Mouse (Mus musculus) 416B (cell line): ENCODE measurements at regions not wholly inside any gene's neighbourhood (a gene's known extent, or its start where the extent isn't known, plus 50 kb on each side); places are given as distances from the start of the nearest gene placed in this dataset.

Source experiments
- DNase-seq: peaks from one replicate; pipeline ENCODE4 v3.0.0; 2011; ENCODE audit warnings: low read depth

DNA sequence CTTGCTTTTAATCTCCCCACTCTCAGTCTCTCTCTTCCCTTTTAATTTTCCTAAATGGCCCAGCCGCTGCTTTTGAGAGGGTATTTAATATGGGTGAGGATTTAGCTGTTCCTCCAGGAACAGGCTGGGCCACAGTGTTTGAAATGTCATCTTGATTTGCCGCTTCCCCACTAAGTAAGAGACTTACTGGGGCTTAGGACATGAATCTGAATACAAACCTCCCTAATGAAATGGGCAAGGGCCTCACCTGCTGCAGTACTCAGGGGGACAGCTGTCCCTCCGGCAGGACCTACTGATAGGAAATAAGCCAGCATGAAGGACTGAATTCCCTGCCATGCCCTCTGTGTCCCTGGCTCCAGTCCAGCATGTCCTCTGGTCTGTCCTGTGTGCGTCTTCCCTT, 50.6 kb upstream of the Prr23a1 start:
- DNase-seq: no peak

DNA sequence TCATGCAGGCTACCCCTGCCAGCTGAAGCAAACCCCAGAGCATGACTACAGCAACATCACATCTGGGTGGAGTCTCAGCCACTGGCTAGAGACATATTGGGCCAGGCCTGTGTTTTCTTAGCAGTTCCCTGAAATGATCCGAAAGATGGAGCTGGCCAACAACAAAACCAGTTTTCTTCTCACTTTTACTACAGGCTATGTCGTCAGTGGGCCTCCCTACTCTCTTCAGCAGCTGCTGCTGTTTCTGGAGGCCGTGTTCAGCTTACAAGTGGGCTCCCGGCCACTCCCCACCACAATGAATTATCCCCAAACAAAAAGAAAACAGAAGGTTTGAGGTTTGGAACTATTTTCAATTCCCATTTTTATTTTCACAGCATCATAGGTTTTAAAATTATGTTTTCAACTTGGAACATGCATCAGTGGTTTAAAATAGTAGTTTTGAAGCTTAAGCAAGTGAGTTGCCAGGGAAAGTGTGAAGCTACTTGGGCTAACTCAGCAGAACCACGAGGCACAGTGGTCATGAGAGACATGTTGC, 68.6 kb upstream of the Prr23a1 start:
- no peak for DNase-seq

DNA sequence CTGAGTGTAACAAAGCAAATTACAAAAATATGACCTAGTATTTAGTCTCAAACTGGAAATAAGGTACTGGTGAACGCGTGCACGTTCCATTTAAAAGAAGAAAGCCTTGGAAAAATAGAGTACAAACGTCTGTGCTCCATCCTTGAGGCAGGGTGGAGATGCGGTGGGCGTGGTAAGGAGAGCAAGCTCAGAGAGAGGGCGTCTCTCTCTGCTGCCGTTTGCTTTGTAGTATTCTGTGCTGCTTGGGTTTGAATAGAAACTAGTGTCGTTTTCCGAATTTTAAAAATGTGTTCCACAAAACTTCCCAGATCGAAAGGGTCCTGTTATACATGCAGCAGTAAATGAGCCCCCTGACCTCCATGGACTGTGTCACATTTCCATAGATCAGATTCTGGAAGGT, 69.1 kb upstream of the Prr23a1 start:
- DNase-seq: no peak

DNA sequence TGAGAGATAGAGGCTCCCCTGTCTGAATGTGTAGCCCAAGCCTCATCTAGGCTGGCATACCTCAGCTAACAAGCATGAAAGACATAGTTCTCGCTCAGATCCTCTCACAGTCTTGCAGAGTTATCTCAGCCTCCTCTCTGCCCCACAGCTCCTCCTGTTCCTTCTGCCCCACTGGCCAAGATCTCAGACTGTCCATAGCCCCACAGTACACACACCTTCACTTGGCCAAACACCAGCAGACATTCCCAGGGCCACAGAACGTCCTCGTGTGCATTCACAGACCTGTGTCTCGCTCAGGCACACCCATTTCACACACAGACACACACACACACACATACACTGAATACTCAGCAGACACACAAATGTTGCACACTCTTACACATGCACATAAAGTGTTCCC, 87.5 kb upstream of the Prr23a1 start:
- DNase-seq: no peak

DNA sequence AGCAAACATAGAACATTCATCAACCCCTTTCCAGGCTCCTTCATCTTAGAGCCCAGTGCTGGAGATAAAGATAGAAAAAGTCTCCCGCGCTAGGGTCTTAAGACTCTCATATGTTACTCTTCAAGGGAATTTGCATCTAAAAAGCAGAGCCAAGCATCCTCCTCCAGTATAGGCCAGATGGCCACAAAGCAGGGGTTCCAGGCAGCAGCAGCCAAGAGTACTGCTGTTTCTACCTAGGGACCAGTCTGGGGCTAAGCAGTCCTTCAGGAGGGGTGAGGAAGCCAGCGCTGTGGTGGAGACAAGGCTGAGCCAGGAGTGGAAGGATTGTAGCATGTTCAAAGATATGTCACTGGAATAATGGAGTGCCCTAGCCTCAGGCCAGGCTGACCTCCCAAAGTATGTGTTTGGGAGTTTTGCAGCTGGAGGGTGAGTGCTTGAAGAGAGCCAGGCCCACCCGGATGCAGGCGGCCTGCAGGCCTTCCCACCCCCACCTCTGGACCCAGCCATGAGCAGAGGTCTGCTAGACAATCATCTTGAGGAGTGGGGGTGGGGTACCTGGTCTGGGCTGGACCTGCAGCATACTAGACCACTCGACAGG, 88.8 kb upstream of the Prr23a1 start:
- no peak for DNase-seq

DNA sequence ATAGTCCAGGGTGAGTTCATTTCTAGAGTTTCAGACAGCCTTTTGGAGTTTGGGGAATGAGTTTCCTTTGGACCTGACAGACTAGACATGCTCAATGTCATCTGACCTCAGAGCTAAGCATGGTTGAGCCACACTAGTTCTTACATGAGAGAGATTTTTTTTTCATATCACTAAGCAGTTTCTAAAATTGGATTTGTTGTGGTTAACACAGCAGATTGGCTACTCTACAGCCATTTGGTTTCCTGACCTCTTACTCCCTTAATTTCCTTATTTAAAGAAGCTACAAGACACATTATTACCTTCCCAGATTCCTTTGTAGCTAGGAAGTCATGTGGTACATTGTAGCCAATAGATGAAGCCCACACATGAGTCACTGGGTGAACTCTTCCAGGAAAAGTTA, 98.5 kb upstream of the Prr23a1 start:
- peak; percentile 41 for DNase-seq

DNA sequence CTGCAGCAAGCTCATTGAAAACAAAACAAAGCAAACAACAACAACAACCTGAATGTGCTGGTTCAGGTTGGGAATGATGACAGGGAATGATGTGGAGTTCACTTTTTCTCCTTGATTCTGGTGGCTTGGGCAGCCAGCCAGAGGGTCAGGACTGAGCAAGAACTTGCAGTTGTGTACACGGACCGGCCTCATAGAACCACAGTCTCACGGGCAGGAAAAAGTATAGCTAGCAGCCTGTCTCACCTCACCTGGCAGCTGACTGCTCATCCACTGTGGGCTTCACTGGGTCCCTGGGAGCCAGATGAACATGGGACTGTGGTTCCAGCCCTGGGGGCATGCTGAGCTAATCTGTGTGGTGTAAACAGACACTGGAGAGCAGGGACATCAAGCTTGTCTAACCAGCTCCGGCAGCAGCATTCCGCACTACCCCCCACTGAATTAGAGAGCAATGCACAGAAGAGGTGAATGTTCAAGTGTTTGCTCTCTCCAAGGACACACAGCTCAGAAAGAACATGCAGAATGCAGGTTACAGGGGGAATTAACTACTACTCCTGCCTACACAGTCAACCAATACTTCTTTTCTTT, 114.9 kb upstream of the Prr23a1 start:
- no peak for DNase-seq

DNA sequence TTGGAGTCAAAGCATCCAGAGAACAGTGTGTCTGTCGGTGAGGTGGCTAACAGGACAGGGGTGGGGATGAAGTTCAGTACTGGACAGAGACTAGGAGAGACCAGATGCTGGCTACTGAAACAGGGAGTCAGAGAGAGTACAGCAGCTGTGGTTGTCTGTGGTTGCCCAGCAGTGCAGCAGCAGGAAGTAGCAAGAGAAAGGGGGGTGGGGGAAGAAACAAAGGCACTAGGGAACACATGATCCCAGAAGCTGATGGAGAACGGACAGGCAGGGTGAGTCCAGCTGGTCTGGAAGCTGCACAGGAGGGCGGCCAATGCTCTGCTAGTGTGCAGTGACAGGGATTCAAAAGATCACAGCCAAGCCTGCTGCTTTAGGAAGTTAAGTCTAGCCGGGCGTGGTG, 115.7 kb upstream of the Prr23a1 start:
- DNase-seq: peak; percentile 13

DNA sequence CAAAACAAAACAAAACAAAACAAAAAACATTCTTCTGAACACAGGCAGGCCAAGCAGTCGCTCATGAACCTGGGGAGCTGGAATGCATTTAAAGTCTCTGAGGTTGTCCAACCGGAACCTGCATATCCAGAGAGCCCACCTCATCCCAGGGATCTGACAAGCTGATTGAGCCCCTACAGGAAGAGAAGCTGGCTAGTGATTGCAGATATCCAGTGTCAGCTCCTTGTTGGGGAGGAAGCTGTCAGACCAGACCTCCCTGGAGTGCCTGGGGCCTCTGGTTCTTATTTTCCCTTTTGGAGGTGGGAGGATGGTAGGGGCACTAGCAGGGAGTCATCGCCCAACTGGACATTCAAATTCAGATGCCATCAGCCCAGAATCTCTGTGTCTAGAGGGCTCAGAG, 119.4 kb upstream of the Prr23a1 start:
- DNase-seq: no peak

DNA sequence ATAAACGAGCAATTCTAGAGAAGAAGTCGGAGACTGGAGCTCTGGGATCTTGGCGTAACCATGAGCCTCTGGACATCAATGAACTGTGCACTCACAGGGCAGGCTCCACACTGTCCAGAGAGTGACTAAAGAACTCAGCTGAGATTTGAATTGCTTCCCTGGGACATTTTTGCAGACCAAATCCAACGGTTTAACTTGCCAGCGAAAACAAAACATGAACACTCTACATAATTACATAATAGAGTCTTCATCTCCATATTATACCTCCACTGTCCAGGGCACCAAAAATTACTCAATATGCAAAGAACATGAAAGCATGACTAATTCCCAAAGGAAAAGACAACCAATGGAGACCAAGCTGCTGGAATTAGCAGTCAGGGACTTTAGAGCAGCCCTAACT, 119.9 kb upstream of the Mrps22 start:
- DNase-seq: no peak

DNA sequence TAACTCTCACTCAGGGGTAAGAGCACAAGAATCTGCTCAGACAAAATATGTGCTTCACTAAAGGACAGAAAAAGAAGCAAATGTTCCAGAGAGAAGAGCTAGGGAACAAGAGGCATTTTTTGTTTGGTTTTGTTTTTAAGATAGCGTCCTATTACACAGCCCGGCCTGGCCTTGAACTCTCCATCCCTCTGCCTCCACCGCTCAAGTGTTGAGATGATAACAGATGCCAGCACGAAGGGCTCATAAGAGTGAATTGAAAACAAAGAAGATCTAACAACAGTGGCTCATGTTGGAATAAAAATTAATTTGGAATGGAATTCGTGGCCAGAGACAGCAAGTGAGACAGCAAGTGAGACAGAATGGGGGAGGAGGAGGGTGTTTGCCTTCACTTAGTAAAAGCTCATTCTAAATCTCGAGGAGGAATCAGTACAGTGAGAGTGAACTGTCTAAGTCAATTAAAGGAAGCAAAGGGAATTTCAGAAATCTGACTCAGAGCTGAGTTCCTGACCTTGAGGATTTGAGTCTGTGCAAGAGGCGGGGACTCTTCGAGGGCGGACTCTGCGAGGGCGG, 116.3 kb upstream of the Mrps22 start:
- DNase-seq: no peak

DNA sequence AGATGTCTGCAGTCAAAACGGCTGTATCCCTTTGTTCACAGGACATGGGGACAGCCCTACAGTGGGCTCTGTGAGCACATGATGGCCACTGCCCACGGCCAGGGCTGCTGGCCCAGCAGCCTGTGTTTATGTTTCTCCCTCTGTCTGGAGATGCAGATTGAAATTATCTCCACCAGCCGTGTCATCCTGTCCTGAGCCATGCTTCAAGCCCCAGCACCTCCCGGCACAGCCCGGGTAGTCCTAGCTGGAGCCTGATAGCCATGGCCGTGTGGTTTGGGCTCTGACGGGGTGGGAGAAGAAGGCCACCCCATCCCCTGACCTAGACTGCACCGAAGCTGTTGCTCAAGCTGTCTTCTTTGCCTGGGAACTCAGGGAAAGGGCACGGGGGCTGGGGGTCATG, 113.2 kb upstream of the Mrps22 start:
- DNase-seq: no peak

DNA sequence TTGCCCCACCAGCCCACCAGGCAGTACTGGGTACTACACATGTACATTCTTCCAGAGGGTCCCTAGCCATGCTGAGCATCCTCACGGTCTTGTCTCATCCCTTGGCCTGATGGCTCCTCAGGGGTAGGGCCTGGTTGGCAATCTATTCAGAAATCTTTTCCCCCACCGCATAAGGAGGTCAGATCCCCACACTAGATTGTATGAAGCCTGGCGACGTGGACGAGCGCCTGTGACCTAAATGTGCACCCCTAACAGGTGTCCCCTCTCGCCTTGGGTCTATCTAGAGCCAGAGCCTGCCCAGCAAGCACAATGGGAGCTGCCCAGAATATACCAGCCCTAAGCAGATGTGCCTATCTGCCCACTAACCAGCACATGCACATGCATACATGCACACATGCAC, 111.4 kb upstream of the Mrps22 start:
- DNase-seq: no peak

DNA sequence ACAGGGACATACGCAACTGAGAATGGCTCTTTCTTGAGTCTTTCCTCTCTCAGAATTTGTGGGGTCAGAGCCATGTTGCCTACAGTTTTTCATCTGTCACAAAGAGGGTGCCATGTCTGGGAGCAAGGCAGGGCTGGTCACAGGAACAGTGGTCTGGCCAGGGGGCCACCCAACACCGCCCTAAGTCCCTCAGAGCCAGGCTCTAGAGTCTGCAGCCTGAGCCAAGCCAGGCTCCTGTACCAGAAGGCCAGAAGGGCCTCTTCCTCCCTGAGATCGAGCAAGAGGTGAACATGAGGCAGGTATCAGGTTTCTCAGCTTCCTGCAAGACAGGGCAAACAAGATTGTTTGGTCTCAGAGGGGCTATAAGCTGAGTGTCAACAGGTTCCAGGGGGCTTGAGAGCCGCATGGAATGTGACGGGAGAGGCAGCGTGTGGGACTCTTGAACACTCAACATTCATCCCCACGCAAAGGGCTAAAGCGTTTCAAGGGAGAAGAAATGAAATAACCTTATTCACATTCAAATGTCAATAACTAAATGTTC, 110.6 kb upstream of the Mrps22 start:
- no peak for DNase-seq

DNA sequence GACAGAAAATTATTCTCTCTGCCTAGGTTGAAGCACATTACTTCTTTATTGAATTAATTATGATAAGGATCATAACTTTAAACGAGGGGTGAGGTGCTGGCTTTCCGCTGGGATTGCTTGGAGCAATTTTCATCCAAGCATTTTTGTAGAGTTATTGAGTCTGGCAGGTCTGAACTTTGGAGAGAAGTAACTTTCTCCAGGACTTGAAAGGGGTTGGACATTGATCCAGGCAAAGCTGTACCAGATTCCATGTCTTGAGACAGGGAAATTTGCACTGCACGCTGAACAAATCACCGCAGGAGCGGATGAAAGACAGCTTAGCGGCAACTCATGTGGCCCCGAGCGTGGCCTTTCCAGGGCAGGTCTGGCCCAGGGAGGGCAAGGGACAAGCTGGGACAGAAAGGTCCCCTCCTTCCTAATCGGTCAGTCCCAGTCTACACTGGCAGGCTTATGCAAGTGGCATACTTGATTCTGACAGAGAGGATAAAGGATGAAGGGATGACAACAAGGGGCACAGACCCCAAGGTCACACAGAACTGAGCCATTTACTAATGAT, 108.8 kb upstream of the Mrps22 start:
- no peak for DNase-seq

DNA sequence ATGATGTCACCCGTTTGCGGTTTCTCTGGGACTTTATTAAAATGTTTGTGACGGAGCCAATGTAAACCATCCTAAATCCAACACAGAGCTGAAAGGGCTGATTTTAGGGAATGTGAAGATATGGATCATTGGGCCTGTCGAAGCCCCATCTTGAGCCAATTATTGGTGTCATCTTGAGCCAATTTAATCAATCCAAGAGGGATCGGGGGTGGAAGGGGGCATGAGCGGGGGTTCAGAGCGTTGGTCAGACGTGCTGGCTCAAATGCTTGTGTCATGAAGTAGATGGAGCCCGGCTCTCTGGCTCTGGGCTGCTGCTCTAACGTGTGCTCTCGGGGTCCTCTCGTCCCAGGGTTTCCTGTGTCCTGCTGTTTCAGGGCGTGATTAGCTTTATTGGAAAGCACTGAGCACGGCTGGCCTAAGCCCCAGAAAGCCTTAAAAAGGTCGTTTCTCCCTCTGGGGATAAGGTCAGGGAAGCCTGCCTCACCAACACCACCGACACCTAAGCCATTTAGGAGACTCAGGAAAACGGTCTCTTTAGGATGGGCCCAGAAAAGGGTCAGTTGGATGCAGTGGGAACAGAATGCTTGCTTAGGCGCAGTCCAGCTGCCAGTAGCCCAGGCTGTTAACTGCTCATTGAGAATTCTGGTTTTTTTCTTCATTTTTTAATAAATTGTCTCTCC, 106.7 kb upstream of the Mrps22 start:
- DNase-seq: no peak

DNA sequence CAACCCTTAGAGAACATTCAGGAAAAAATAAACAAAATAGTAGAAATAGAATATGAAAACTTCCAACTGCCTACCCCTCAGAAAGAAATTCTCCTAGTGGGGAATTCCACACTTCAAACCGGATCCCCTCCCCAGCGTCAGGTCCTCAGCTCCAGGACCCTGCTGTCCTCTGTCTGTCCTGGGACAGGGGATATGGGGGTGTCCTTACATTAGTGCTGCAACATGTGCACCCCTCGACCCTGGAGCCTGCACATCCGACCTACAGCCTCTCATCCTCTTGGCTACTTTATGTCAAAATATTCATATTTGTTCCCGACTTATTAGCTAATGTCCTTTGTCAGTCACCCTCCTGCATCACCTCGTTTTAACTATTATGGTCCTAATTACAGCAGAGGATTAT, 106.0 kb upstream of the Mrps22 start:
- no peak for DNase-seq

DNA sequence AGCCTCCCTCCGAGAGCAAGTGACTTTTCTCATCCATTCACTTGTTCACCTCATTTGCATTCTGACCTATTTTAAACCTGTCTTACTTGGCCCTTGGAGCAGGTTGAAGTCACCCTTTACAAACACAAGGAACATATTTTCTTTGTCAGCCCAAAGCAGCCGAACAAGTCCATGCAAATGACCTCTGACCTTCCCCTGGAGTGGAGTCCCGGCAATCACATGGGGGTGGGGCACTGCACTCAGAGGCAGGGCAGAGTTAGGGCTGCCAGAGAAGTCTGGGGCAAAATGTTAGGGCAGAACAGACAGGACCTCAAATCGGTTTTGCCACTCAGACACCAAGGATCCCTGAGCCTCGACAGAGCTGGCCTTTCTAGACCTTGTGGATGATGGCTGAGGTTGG, 102.7 kb upstream of the Mrps22 start:
- DNase-seq: no peak

DNA sequence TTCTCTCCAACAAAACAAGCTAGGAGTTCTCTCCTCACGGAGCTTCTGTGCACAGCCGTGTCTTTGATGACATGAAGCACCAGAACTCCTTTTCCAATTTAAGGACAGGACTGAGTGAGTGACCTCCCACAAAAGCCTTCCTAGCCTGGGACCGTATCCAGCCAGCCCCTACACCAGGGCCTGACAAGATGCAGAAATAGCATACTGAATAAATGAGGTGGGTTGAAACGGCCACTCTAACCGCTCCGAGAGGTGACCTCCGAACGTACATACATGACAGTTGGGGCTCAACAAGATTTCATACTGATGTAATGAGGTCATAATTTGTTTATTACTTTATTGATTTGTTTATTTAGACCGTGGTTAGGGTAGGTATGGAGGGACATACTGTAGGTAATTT, 101.9 kb upstream of the Mrps22 start:
- no peak for DNase-seq

DNA sequence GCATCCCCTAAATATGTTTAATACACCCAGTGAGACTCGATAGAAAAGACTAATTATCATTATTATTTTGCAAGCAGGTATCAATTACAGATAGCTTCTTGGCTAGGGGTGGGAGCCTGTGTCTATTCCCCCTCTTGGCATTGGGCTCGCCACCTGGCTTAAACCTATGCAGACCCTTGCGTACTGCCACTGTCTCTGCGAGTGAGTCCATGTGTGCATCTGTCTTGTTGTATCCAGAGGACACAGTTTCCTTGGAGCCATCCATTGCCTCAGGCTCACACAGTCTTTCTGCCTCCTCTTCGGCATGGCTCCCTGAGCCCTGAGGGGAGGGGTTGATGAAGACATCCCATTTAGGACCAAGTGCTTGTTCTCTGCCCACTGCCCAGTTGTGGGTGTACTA, 99.1 kb upstream of the Mrps22 start:
- DNase-seq: no peak

DNA sequence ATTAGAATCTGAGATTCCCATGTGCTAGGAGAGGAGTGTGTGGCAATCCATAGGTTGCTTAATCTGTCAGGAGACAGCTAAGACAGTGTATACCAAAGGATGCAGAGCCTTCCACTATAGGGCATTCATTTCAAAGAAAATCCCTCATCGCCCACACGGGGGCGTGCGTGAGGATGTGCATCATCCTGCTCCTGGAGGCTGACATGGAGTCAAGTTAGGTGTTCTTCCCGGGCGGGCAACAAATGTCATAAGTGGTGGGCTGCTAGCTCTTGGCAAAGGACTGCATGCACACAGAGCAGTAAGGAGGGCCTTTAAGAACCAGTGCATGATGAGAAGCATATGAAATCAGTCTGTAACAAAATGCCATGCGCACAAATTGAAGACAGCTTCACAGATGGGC, 95.7 kb upstream of the Mrps22 start:
- peak; percentile 26 for DNase-seq

DNA sequence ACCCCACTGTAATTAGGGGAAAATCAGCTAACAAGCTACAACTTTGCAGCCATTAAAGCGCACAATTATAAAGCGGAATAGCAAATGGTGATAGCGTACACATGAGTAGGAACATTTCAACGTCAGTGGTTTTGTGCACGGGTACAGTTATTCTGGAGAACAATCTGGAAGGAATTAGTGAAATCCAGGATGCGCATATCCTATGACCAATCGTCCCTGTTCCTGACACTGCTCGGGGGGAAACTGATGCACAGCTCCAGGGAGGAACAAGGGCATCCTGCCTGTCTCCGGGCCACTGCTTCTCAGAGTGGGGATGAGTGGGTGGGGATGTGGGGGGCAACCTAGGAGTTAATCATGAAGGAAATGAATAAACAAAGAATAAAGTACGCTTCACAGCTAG, 93.6 kb upstream of the Mrps22 start:
- DNase-seq: no peak
